Mouse (Mus musculus): ENCODE data around the gene Anks3.

The Anks3 gene

DNA sequence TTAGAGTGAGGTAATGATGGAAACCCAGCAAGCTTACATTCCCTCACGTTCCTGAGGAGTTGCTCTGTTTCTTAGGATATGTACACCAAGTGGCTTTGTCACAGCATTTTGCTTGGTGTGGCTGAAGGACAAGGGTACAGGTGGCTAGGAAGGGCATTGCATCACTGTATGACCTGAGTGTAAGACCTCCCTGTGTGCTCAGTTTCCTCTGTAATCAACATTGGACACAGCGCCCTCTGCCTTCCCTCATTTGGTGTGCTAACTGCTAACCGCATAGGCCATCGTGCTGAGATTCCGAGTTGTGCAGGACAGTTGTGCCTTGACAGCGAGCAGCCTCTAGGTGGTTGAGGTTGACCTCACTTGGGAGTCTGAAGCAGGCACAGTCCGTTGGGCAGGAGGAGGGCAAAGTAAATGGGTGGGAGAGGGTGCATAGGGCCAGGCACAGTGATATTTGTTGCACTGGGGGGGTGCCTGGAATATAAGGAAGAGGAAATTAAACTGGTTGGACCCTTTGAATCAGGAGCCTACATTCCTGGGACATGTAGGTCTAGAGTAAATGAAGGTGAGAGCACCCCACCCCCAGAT lies 66.8 kb downstream of the Anks3 start:
- no peak for DNase-seq (ENCODE audit: low spot score in 2 of 2)

DNA sequence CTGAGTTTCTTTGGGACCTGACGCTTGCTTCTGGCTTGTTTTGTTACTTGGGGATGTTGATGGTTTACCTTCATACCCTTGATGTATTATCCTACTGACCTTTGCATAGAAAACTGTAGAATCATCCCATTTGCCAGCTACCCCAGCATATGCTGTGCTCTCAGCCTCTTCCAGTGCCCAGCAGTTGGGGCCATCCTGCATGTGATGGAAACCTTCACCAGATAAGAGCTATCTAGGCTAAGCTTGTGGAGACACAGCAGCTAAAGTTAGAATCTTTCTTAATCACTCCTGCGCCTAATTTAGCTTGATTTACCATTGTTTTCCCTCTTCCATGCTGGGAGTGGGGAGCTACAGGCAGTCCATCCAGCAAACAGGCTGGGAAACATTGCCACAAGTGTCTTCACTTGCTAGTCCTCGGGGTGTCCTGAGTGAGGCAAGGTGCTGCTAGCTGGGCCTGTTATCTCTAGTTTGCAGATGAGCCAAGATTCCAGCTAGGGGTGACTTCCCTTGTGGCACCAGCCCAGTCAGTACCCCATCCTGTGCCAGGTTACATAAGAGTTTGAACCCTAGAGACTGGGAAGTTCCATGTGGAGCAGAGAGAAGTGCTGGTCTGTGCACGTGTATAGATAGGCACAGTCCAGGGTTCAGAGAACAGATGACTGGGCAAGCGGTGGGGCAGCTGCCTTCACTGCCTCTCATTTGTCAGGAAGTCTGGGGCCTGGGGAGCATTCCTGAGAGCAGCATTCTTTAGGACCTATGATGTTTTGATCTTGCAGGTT lies 67.6 kb downstream of the Anks3 start:
- no peak for DNase-seq (ENCODE audit: low spot score in 2 of 2)

DNA sequence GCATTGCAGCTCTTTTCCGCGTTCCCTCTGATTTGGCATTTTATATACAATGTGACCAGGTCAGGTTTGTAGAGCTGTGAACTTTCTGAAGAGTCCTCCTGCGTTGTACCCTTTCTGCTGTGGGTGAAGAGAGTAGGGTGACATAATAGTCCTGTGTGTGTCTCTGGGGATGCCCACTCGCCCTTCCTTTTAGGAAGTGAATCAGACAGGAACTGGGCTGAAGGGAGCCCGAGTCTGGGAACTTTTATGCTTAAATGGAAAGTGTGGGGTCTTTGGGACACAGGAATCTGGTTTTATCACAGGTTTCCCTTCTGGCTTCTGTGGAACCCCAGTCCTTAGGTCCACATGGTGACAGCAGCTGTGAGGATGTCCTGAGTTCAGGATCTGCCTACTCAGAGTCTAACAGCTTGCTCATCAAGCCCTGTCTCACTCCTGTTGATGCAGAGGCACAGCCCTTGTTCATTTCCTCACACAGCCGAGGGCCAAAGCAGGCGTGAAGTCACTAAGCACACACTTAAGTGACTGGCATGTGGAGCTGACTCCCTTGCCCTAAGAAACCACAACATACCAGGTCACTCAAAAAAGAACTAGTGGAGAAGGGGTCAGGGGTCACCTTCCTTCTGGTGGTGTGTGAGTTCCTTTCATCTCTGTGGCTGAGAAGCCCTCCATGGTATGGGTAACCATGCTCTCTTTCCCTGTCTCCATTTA lies 69.7 kb downstream of the Anks3 start:
- DNase-seq (ENCODE audit: low spot score in 2 of 2), result no peak

DNA sequence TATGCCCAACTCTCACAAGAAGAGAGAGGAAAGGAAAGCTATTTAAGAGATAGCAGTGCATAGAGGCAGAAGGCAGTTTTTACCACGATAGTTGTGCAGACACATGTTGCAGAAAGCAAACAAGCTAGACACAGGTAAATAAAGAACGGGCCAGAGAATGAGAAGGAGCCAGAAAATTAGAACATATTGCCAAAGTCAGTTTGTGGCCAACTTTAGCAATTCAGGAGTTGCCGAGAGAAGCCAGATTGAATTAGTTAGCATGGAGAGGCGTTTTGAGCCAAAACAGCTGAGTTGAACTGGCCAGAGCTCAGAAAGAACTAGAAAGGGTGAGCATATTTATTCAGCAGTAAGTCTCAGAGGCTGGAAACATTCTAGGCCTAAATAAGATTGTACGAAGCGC lies 71.8 kb downstream of the Anks3 start:
- DNase-seq (ENCODE audit: low spot score in 2 of 2), result no peak

Data from urinary bladder, postnatal 36 days (tissue).